Mouse (Mus musculus): ENCODE measurements at regions not wholly inside any gene's neighbourhood (a gene's known extent, or its start where the extent isn't known, plus 50 kb on each side); places are given as distances from the start of the nearest gene placed in this dataset.

DNA sequence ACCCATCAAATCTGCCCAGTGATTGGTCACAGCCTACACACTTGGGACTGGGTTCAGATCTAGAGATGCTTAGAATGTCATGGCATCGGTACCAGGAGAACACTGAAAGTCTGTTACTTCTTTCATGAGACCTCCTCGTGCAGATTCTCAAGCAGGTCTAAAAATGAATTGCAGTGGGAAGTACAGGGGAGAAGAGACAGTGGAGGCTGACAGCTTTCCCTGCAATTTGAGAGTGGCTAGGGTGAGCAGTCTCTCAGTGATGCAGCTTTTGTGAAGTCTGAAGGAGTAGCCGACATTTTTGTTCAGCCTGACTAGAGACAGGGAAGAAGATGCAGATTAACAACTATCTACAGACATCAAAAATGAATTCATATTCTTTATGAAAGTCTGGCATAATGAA is 112.5 kb downstream of the Fam198b start:
- WGBS: 83% methylated on average over 3 of the region's 3 CpGs
- Histone ChIP-seq H3K27me3 (ENCODE audit: control insufficient read depth, insufficient read depth, low read length) (no peaks in the 10 kb centered on the region), H3K4me1 (ENCODE audit: control insufficient read depth, insufficient read depth, insufficient read length) (no peaks in the 10 kb centered on the region), H3K36me3 (ENCODE audit: control insufficient read depth, insufficient read depth, low read length) (no peaks in the 10 kb centered on the region), H3K27ac (ENCODE audit: insufficient read depth, low read length) (no peak overlapping the region), H3K4me3 (ENCODE audit: extremely low read depth, insufficient read depth, insufficient read length) (no peak overlapping the region)
- no peak for TF ChIP-seq CTCF (IDR thresholded peaks at IDR 0.05; ENCODE audit: extremely low read depth, insufficient read depth, insufficient read length, insufficient replicate concordance)
- TF ChIP-seq POLR2A (IDR thresholded peaks at IDR 0.05; ENCODE audit: low read depth, low read length): no peak
- no peak for DNase-seq (ENCODE audit: low read depth in 1 of 2, low spot score in 2 of 2)

DNA sequence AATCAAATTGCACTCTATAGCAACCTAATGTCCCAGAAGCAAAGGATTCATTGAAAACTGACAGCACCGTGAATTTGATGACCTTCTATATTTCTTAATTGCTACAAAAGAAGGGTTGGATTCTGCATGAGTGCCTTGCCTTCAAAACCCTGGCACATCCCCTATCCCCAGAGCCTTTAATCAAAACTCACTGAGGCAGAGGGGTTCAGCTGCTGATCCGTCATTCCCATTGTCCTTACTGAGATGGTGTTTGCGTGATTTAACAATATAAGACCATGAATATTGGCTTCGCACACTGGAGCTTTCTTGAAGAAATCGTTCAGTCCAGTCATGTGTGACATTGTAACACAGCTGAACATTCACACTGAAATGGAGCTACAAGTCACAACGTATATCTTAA is 118.0 kb downstream of the Fam198b start:
- Histone ChIP-seq H3K27ac (ENCODE audit: insufficient read depth, low read length) (no peak overlapping the region), H3K4me1 (ENCODE audit: control insufficient read depth, insufficient read depth, insufficient read length) (no peaks in the 10 kb centered on the region), H3K27me3 (ENCODE audit: control insufficient read depth, insufficient read depth, low read length) (no peaks in the 10 kb centered on the region), H3K36me3 (ENCODE audit: control insufficient read depth, insufficient read depth, low read length) (no peaks in the 10 kb centered on the region), H3K4me3 (ENCODE audit: extremely low read depth, insufficient read depth, insufficient read length) (no peak overlapping the region)
- no peak for TF ChIP-seq CTCF (IDR thresholded peaks at IDR 0.05; ENCODE audit: extremely low read depth, insufficient read depth, insufficient read length, insufficient replicate concordance)
- no peak for TF ChIP-seq POLR2A (IDR thresholded peaks at IDR 0.05; ENCODE audit: low read depth, low read length)
- 92% methylated on average over 6 of the region's 6 CpGs for WGBS
- DNase-seq (ENCODE audit: low read depth in 1 of 2, low spot score in 2 of 2): no peak

DNA sequence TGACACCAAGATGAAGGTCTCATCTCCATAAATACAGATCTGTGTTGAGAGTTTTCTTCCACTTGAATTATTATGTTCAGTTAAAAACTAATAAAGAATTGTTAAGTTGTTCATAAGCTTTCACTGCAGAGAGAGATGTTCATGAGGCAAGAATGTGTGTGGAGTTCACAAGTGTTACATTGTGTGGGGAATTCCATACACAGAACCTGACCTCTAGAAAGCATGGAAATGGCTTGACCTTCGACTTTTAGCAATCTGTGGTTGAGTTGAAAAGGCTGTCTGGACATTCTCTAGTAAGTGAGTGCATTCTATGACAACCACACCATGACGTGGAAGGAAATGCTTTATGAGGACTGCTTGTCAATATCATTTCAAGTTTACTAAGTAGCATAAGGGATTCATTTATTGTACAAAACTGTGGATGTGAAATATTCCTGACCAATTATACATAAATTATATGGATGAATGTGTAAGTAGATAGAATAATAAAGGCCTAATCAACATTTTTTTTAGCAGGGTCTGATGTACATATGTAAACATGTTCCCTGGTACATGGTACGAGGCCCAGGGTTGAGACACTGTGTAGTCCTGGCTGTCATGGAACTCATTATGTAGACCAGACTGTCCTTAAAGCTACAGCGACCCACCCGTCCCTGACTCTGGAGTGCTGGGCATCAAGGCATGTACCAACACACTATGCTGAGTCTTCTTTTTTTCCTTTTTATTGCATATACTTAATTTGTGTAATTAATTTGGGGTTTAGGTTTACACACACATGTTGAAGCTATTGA is 119.2 kb downstream of the Fam198b start:
- TF ChIP-seq POLR2A (IDR thresholded peaks at IDR 0.05; ENCODE audit: low read depth, low read length): no peak
- TF ChIP-seq CTCF (IDR thresholded peaks at IDR 0.05; ENCODE audit: extremely low read depth, insufficient read depth, insufficient read length, insufficient replicate concordance): no peak
- WGBS: 85% methylated on average over 5 of the region's 5 CpGs

DNA sequence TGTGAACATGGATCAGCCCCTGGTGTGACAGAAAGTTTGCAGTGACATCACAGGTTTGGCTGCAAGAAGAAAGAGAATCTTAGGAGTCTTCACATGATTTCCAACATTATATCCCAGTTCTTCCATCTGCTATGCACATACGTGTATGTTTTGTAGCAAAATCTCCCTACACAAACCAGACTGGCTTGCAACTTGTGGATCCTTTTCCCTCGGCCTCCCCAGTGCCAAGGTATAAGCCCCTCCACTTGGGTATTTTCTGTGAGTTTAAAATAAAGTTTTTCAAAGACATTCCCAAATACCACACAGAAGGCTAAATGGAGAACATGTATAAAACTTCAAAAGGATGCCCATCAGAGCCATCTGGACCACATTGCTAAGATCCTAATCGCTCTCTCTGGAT is 120.2 kb downstream of the Fam198b start:
- TF ChIP-seq POLR2A (IDR thresholded peaks at IDR 0.05; ENCODE audit: low read depth, low read length) (no peak), CTCF (IDR thresholded peaks at IDR 0.05; ENCODE audit: extremely low read depth, insufficient read depth, insufficient read length, insufficient replicate concordance) (no peak)
- no peaks in the 10 kb centered on the region for H3K36me3 ChIP-seq (ENCODE audit: control insufficient read depth, insufficient read depth, low read length)
- 90% methylated on average over 3 of the region's 3 CpGs for WGBS
- DNase-seq (ENCODE audit: low read depth in 1 of 2, low spot score in 2 of 2): no peak
- no peaks in the 10 kb centered on the region for H3K27me3 ChIP-seq (ENCODE audit: control insufficient read depth, insufficient read depth, low read length)
- H3K4me3 ChIP-seq (ENCODE audit: extremely low read depth, insufficient read depth, insufficient read length): no peak overlapping the region
- H3K4me1 ChIP-seq (ENCODE audit: control insufficient read depth, insufficient read depth, insufficient read length): no peaks in the 10 kb centered on the region
- H3K27ac ChIP-seq (ENCODE audit: insufficient read depth, low read length): no peak overlapping the region

More for the DNA sequence above, 119.2 kb downstream of the Fam198b start:
- H3K27me3 ChIP-seq (ENCODE audit: control insufficient read depth, insufficient read depth, low read length): no peaks in the 10 kb centered on the region
- DNase-seq (ENCODE audit: low read depth in 1 of 2, low spot score in 2 of 2): no peak
- H3K4me1 ChIP-seq (ENCODE audit: control insufficient read depth, insufficient read depth, insufficient read length): no peaks in the 10 kb centered on the region
- H3K36me3 ChIP-seq (ENCODE audit: control insufficient read depth, insufficient read depth, low read length): no peaks in the 10 kb centered on the region
- H3K27ac ChIP-seq (ENCODE audit: insufficient read depth, low read length): no peak overlapping the region
- H3K4me3 ChIP-seq (ENCODE audit: extremely low read depth, insufficient read depth, insufficient read length): no peak overlapping the region

DNA sequence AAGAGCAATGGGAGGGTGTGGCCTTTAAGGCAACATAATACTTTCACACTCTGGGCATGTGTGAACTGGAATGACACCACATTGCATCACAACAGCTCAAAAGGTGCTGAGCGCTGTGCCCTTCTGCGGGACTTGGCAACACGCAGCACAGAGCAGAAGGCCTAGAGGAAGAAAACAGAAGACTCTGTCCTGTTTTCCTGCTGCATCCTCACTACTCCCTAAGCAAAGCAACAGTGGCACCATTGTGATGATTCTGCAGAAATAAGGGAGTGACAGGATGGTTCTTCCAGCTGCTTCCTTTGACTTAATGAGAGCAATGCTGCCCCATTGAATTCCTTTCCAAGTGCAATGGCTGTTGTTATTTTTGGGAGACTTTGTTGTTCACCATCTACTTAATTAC is 120.6 kb downstream of the Fam198b start:
- H3K36me3 ChIP-seq (ENCODE audit: control insufficient read depth, insufficient read depth, low read length): no peaks in the 10 kb centered on the region
- H3K27ac ChIP-seq (ENCODE audit: insufficient read depth, low read length): no peak overlapping the region
- no peak for TF ChIP-seq CTCF (IDR thresholded peaks at IDR 0.05; ENCODE audit: extremely low read depth, insufficient read depth, insufficient read length, insufficient replicate concordance)
- TF ChIP-seq POLR2A (IDR thresholded peaks at IDR 0.05; ENCODE audit: low read depth, low read length): no peak
- DNase-seq (ENCODE audit: low read depth in 1 of 2, low spot score in 2 of 2): no peak
- no peaks in the 10 kb centered on the region for H3K27me3 ChIP-seq (ENCODE audit: control insufficient read depth, insufficient read depth, low read length)
- WGBS: 88% methylated on average over 3 of the region's 3 CpGs
- no peaks in the 10 kb centered on the region for H3K4me1 ChIP-seq (ENCODE audit: control insufficient read depth, insufficient read depth, insufficient read length)
- H3K4me3 ChIP-seq (ENCODE audit: extremely low read depth, insufficient read depth, insufficient read length): no peak overlapping the region

DNA sequence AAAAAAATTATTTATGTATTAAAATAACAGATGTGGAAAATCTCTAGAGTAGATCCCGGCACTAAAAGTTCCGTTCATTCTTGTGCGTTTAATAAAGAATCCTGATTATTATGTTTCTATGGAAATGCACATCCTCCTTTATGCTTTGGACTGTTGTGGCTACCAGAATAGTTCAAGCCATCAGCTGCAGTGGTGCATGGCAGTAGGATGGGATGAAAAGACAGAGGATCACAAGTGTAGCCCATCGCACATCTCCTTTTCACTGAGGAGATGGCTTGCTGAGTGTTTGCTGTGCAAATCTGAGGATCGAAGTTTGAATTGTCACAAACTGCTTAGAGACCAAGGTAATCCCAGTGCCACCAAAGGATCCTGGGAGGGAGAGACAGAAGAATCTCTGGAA is 121.0 kb downstream of the Fam198b start:
- WGBS: 92% methylated on average over 5 of the region's 5 CpGs
- DNase-seq (ENCODE audit: low read depth in 1 of 2, low spot score in 2 of 2): no peak
- H3K27me3 ChIP-seq (ENCODE audit: control insufficient read depth, insufficient read depth, low read length): no peaks in the 10 kb centered on the region
- TF ChIP-seq CTCF (IDR thresholded peaks at IDR 0.05; ENCODE audit: extremely low read depth, insufficient read depth, insufficient read length, insufficient replicate concordance) (no peak), POLR2A (IDR thresholded peaks at IDR 0.05; ENCODE audit: low read depth, low read length) (no peak)
- H3K27ac ChIP-seq (ENCODE audit: insufficient read depth, low read length): no peak overlapping the region
- no peaks in the 10 kb centered on the region for H3K4me1 ChIP-seq (ENCODE audit: control insufficient read depth, insufficient read depth, insufficient read length)
- H3K36me3 ChIP-seq (ENCODE audit: control insufficient read depth, insufficient read depth, low read length): no peaks in the 10 kb centered on the region
- no peak overlapping the region for H3K4me3 ChIP-seq (ENCODE audit: extremely low read depth, insufficient read depth, insufficient read length)

DNA sequence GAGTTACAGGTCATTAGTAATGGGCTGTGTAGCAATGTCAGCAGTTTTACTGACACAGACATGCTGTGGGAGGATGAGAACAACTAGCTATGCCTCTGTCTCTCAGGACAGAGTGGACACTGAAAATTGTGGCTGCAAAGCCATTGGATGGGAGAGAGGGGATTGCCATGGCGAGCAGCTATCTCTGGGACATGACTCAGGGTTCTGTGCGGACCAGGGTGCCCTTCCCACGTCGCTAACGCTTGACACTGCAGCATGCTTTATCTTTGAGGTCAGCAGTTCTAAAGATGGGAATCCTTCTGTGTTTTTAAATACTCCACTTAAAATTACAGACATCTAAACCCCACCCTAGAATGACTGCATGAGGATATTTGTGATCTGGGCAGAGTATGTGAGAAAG is 121.9 kb downstream of the Fam198b start:
- Histone ChIP-seq H3K36me3 (ENCODE audit: control insufficient read depth, insufficient read depth, low read length) (no peaks in the 10 kb centered on the region), H3K4me3 (ENCODE audit: extremely low read depth, insufficient read depth, insufficient read length) (no peak overlapping the region), H3K27ac (ENCODE audit: insufficient read depth, low read length) (no peak overlapping the region), H3K27me3 (ENCODE audit: control insufficient read depth, insufficient read depth, low read length) (no peaks in the 10 kb centered on the region), H3K4me1 (ENCODE audit: control insufficient read depth, insufficient read depth, insufficient read length) (no peaks in the 10 kb centered on the region)
- DNase-seq (ENCODE audit: low read depth in 1 of 2, low spot score in 2 of 2): no peak
- TF ChIP-seq CTCF (IDR thresholded peaks at IDR 0.05; ENCODE audit: extremely low read depth, insufficient read depth, insufficient read length, insufficient replicate concordance): no peak
- no peak for TF ChIP-seq POLR2A (IDR thresholded peaks at IDR 0.05; ENCODE audit: low read depth, low read length)
- 80% methylated on average over 5 of the region's 5 CpGs for WGBS
